Mouse (Mus musculus): ENCODE measurements at regions not wholly inside any gene's neighbourhood (a gene's known extent, or its start where the extent isn't known, plus 50 kb on each side); places are given as distances from the start of the nearest gene placed in this dataset.
A peak's percentile ranks its signal among the peaks of the same experiment; 100 is the strongest.

GRCm38 (mm10) chr1:193989956-193990675 is 620.0 kb upstream of the Camk1g start:
- DNase-seq (ENCODE audit: extremely low spot score in 1 of 2, low spot score in 2 of 2) = no peak
- intact Hi-C loops (cut with DNase I) = no loop called here

GRCm38 (mm10) chr1:193988970-193989904 is 619.1 kb upstream of the Camk1g start:
- intact Hi-C loops (cut with DNase I) = no loop called here
- no peak for DNase-seq (ENCODE audit: extremely low spot score in 1 of 2, low spot score in 2 of 2)

- no peak for DNase-seq (ENCODE audit: extremely low spot score in 1 of 2, low spot score in 2 of 2)
- intact Hi-C loops (cut with DNase I) = no loop called here
Measured at GRCm38 (mm10) chr1:193980571-193980970, 610.5 kb upstream of the Camk1g start.

DNA sequence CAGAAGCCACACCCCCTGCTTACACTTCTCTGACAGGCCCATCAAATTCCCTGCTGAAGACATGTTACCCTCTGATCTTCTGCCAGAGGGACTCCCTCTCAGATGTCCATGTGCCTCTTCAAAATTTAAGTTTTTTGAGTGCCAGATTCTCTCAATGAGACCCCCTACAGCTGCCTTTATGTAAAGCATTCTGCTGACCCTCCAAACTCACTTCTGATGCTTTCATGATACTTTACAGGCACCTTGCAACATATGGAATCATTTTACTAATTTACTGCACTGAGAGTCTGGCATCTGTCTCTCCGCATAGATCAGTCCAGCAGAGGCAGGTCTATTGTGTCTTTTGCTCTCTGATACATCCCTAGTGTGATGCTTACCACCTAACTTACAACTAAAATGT is 601.4 kb upstream of the Camk1g start:
- intact Hi-C loops (cut with DNase I) = no loop called here
- no peak for DNase-seq (ENCODE audit: extremely low spot score in 1 of 2, low spot score in 2 of 2)

GRCm38 (mm10) chr1:193969264-193969908 is 599.3 kb upstream of the Camk1g start:
- intact Hi-C loops (cut with DNase I) = no loop called here
- peak in 1 of 2 experiments; percentile 14 for DNase-seq (ENCODE audit: extremely low spot score in 1 of 2, low spot score in 2 of 2)

GRCm38 (mm10) chr1:193967957-193968926 is 598.1 kb upstream of the Camk1g start:
- no peak for DNase-seq (ENCODE audit: extremely low spot score in 1 of 2, low spot score in 2 of 2)
- intact Hi-C loops (cut with DNase I) = no loop called here

DNA sequence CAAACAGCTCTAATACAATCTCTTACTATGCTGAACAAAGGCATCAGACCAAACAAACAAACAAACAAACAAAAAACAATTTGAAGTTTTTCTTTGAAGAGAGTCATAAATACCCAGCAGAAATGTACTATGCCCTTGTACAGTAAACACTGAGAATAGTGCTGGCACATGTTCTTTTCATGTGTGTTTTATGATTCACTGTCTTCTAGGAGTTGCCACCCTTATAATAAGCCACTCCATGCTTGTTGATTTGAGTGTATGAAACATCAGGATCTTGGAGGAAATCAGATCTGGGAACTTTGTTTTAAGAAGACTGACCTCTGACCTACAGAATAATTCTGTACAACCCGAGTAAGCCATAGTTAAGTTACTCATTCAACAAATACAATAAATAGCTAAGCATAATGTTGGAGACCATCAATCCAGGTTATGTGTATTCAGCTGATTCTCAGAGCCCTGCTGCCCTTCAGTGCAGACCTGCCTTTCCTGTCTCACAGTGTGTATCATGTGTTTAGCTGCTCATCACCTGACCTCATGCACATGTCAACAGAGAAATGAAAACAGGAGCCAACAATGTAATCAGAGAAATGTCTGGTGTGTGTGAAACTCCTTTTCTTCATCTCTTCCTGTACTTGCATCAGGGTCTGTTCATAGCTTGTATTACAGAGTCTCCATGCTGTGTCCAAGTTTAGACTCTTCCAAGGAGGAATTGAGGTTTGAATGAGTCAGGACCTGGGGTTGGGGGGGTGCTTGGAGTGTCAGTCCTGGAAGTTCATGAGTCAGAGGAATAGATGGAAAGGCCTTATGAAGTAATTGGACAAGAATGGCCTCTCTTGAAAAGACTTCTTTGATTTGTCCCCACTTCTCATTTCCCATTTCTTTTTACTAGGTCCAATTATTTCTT is 596.8 kb upstream of the Camk1g start:
- DNase-seq (ENCODE audit: extremely low spot score in 1 of 2, low spot score in 2 of 2) = no peak
- intact Hi-C loops (cut with DNase I) = no loop called here

- intact Hi-C loops (cut with DNase I) = no loop called here
- DNase-seq (ENCODE audit: extremely low spot score in 1 of 2, low spot score in 2 of 2) = no peak
Measured at GRCm38 (mm10) chr1:193965278-193965677, 595.2 kb upstream of the Camk1g start.

GRCm38 (mm10) chr1:193951936-193952335 is 581.8 kb upstream of the Camk1g start:
- DNase-seq (ENCODE audit: extremely low spot score in 1 of 2, low spot score in 2 of 2) = no peak
- intact Hi-C loops (cut with DNase I) = no loop called here

DNA sequence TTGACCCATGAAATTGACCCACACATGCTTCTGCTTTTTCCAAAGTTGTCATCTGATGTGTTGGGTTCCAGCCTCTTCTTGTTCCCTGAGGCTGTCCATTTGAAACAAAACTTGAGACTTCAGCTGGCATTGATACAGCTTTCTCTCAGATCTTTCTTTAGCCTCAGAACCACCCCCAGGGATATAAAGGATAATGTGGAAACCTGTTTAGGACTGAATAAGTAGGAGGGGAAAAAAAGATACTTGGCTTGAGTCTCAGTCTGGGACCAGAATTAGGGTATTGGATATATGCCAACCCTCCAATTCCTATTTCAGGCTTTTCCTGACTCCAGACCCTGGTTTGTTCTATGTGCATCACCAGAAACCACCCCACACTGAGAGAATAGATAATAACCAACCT is 579.7 kb upstream of the Camk1g start:
- intact Hi-C loops (cut with DNase I) = no loop called here
- DNase-seq (ENCODE audit: extremely low spot score in 1 of 2, low spot score in 2 of 2) = peak in 1 of 2 experiments; percentile 5

- DNase-seq (ENCODE audit: extremely low spot score in 1 of 2, low spot score in 2 of 2) = no peak
- intact Hi-C loops (cut with DNase I) = no loop called here
Measured at GRCm38 (mm10) chr1:193946953-193947586, 577.0 kb upstream of the Camk1g start.

- no peak for DNase-seq (ENCODE audit: extremely low spot score in 1 of 2, low spot score in 2 of 2)
- intact Hi-C loops (cut with DNase I) = no loop called here
Measured at GRCm38 (mm10) chr1:193935969-193936368, 565.9 kb upstream of the Camk1g start.

GRCm38 (mm10) chr1:193934308-193934707 is 564.2 kb upstream of the Camk1g start:
- DNase-seq (ENCODE audit: extremely low spot score in 1 of 2, low spot score in 2 of 2) = no peak
- intact Hi-C loops (cut with DNase I) = no loop called here

DNA sequence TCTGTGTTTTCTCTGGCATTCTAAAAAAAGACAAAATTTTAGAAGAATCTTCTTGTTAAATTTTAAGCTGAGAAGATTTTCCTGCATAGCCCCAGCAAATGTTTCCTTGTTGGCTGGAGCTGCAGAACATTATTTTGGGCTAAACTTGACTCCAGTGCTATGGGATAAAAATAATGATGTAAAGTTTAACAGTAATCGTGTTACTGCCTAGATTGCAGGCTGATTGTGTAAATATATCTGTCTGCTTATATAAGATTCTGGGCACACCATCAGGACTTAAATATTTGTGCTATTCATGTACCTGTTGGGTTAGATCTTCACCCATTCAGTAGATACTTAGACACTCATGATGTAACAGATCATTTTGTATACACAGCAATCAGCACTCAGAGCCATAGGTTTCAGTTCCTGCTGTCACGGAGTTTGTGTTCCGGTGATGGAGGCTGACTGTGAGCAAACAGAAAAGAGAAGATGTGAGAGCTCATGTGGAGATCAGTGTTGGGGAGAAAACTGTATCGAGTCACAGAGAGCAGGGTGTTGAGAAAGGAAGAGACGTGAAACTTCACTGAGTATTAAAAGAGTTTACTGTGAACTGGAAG is 561.1 kb upstream of the Camk1g start:
- intact Hi-C loops (cut with DNase I) = no loop called here
- DNase-seq (ENCODE audit: extremely low spot score in 1 of 2, low spot score in 2 of 2) = peak in 1 of 2 experiments; percentile 8

- no peak for DNase-seq (ENCODE audit: extremely low spot score in 1 of 2, low spot score in 2 of 2)
- intact Hi-C loops (cut with DNase I) = no loop called here
Measured at GRCm38 (mm10) chr1:193928607-193929006, 558.5 kb upstream of the Camk1g start.

GRCm38 (mm10) chr1:193922756-193923155 is 552.7 kb upstream of the Camk1g start:
- intact Hi-C loops (cut with DNase I) = no loop called here
- DNase-seq (ENCODE audit: extremely low spot score in 1 of 2, low spot score in 2 of 2) = no peak

- intact Hi-C loops (cut with DNase I) = no loop called here
Measured at GRCm38 (mm10) chr1:193919243-193919642, 549.1 kb upstream of the Camk1g start.

More at GRCm38 (mm10) chr1:193919243-193919642, 549.1 kb upstream of the Camk1g start:
- no peak for DNase-seq (ENCODE audit: extremely low spot score in 1 of 2, low spot score in 2 of 2)

Measured in left cerebral cortex, postnatal 10 days (tissue).